Mouse (Mus musculus) liver, postnatal 0 days (tissue): Measurements from ENCODE around the gene Mrgpra6.

ENCODE experiments used
- CTCF ChIP-seq: sonication (generic); IDR thresholded peaks from 2 replicates; pipeline ENCODE4 v1.5.1; 2016; ENCODE audit warnings: antibody characterized with exemption, low read depth
- EP300 ChIP-seq: IDR thresholded peaks from 2 replicates; pipeline ENCODE4 v1.6.1; 2016; ENCODE audit warnings: antibody characterized with exemption, low read depth, mild to moderate bottlenecking

- TF ChIP-seq CTCF (no peak), EP300 (no peak)
Measured at GRCm38 (mm10) chr7:47155849-47156248, 48.9 kb downstream of the Mrgpra6 start.
